Mouse (Mus musculus): ENCODE data around the gene Cpa5. TPM values are rescaled to one million over a fixed set of nuclear protein-coding genes. Genes with fewer than 3 reads are reported as not detected.

Cpa5 gene
- total RNA-seq, 1 experiment from 2014 or later, result not detected

DNA sequence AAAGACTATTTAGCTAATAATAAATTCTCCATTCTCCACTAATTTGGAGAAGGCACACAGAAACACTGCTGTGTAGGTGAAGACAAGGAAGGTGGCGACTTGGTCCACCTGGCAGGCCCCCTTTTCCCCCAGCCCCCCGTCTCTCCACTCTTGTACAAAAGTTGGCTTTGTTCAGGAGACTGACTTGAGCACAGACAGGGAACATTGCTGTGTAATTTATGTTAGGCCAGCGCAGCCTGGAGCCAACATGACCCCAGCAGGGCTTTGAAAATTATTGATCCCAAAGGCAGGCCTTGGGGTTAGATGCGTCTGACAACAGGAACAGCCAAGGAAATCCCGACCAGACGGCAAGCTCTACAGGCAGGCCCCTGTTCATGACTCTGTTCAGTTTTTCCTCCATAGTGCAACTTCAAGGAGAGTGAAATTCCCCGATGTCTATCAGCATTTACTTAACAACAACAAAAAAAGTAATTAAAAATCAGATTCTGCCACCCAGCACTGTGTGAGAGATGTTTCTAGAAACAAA lies 6.4 kb upstream of the Cpa5 start:
- DNase-seq, result no peak

GRCm38 (mm10) chr6:30605111-30605510 lies 5.7 kb upstream of the Cpa5 start:
- DNase-seq, result no peak

DNA sequence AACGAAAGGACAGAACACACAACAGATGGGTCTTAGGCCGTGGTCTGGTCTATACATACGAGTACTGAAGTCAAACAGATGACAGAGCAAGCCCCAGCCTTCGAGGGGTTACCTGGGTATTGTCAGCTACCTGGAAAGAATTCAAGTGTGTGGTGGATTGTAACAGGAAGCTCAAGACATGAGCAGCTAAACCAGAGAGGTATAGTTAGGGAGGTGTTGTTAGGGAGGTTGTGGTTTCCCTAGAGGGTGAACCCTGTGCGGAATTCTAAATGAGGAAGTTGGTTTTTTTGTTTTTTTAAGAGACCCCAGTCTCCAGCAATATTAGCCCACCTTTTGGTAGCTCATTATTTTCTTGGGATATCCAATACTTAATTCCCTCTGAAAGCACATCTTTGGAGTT lies 5.1 kb upstream of the Cpa5 start:
- DNase-seq, result no peak

DNA sequence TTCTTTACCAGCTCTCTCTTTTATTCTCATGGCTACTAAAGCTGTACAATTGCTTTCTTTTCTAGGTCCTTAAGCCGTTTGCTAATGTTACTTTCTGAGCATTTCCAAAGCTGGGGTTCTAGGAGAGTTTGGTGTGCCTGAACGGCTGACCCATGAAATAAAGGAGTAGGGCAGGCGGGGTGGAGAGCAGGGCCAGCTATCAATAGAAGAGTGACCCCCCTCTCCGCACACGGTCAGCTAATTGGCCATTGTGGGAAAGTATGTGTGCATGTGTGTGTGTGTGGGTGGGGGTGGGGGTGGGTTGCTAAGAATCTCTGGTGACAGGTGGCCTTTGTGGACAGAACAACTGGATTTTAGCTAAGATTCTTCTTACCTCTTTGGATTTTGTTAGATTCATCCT lies 402 bp downstream of the Cpa5 start:
- no peak for DNase-seq

DNA sequence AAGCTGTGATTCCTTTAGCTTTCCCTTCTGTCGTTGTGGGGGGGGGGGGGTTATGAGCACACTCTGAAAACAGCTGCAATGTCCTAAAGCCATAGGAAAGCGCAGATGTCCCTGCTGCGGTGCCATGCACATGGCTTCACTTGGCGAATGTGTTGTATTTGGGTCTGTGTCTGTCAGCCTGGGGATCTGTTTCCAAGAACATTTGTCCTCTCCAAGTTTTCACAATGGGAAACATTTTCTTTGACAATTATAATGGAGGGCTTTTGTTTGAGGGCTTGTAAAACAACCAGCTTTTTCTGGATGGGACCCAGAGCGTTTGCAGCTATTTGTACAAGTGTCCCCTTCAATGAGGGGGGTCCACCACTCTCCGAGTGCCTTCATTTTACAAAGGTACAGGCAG lies 3.4 kb downstream of the Cpa5 start:
- DNase-seq, result no peak

GRCm38 (mm10) chr6:30615741-30616140 lies 4.9 kb downstream of the Cpa5 start:
- no peak for DNase-seq

DNA sequence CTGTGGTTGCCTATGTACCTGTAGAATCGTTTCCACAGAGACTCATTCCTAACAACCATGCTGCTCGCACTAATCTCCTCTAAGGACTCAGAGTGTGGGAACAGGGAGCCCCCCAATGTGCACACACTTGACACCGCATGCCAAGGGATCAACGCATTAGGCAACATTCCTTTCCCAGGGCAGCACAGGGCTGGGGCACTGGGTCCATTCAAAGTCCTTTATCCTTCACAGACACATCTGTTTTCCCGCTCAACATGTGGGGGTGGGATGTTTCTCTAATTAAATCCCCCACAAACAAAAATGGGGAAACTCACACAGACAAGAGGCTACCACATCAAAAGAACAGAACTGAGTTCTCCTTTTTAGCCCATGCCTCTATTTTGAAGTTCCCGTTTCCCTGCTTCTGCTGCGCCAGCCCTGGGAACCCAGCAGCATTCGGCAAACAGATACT lies 5.7 kb downstream of the Cpa5 start:
- no peak for DNase-seq

DNA sequence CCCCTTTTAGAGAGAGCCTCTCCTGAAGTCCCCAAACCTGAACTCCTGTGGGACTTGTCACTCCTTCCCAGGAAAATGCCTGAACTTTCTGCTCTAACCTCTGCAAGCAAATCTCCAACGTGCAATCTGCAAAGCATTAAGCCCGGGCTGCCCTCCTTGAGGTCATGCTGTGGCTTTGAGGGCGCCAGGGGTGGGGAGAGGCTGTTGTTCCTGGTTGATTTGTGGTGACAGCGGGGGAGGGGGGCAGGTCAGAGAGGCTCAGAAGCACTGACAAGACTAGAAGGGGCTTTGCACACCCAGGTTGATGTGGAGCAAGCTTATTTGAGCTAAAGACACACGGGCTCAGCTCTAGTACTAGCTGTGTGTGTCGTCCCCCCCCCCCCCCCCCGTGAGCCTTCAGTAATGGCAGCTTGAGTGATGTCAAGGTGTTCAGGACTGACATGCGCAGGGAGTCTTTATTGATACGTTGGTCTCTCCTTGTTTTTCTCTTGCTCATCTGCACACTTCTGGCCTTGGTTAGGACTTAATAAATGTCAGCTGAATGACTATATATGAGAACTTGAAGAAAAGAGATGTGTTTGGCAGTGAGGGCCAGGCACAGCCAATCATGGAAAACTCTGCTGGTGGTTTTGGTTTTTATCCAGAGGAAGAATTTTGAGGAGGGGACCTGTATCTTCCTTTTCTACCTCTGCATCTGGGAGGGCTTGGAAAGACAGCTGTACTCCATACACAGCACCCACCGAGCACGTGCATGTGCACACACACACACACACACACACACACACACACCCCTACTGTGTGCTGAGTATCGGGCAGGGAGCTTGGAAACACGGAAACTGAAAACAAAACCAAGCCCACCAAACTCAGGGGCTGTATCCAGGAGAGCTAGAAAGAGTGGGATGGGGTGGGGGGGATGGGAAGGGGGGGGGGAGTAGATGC lies 6.5 kb downstream of the Cpa5 start:
- peak; percentile 76 for DNase-seq

DNA sequence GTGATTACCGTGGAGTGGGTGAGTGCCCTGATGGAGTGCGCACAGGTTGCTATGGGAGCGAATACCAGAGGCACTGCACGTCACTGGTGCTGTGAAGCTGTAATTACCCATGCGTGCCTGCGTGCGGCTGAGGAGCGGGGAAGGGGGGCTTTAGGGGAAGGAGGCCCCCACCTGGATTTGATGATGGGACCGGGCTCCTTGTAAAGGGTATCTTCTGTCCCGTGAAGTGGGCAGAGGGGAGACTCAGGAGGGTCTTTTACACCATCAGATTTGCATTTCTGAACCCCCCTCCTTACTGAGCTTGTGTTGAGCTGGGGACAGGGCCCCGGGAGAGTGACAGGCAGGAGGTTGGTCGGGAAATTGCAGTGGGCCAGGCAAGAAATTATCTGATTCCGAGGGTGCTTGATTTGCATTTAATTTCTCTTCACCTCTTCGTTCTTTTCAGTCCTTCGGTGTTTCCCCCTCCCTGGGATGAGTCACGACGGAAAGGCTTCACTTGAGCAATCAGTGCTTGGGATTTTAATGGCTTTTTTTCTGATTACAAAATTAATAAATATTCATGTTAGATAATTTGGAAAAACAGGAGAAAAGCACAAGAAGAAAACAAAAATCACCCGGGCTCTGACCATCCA lies 7.3 kb downstream of the Cpa5 start:
- peak; percentile 45 for DNase-seq

DNA sequence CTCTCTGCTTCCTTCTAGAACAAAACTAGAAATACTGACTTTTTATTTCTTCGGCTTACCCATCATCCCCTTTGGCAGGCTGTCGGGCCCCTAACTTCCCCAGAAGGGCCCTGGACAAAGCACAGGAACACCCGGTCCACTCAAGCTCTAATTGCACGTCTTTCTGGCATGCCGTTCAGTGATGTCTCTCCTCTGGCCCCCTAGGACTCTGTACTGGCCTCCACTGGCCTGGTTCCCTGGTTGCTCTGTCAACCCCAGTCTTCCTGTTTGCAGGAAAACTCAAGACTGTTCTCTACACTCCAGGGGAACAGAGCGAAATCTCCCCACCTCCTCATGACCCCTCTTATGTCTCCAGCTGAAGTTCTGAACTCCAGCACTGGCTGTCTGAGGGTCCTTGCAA lies 7.9 kb downstream of the Cpa5 start:
- DNase-seq, result no peak

- DNase-seq, result peak; percentile 44
Observed at GRCm38 (mm10) chr6:30619606-30620005, 8.8 kb downstream of the Cpa5 start.

GRCm38 (mm10) chr6:30620591-30620990 lies 9.8 kb downstream of the Cpa5 start:
- no peak for DNase-seq

DNA sequence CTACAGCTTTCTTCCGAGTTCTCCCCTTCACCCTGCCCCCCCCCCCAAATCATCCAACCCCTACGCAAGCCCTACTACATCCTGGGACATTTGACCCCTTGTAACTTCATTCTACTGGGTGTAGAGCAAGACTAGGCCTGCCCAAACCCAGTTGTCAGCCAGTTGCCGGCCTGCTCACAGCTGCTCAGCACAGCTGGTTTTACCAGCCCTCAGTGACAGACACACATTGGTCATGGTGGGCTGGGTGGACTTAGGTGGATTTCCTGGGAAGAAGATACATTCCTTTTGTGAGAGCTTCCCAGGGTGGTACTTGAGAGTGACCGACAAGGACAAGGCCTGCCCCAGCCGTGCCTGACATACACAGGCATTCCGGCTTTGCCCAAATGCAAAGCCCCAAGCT lies 10.2 kb downstream of the Cpa5 start:
- DNase-seq, result no peak

DNA sequence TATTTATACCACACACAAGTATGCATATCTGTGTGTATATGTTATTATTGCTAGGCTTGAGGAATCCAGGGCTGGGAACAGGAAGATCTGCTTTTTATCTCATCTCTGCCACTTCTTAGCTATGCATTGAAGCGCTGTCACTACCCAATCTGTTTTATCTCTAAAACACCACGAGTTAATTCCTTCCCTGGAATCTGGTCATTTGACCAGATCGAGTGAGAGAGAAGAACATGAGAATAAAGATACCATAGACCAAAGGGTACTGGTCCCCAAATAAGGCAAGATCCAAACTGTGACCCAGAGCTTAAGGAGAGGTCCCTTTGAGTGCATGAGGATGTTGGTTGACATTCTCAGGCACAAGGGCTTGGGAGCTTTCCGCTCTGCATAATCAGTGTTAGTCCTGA lies 11.2 kb downstream of the Cpa5 start:
- DNase-seq, result no peak

DNA sequence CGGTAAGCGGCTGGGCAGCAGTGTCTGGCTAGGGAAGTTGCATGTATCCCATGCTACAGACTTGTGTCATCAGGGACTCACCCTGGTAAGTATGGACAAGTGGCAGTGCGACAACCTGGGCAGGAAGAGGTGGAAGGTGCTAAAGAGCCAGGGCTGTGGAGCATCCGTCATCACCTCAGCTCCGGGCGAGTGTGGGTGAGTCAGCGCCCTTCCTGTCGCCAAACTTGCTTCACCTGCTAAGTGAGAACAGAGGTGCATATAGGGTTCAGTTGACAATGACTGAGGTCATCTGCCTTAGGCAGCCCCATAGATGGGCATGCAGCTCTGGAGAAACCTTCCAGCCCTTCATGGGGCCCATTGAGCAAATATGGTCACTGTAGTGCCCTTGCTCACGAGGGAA lies 14.0 kb downstream of the Cpa5 start:
- DNase-seq, result no peak

DNA sequence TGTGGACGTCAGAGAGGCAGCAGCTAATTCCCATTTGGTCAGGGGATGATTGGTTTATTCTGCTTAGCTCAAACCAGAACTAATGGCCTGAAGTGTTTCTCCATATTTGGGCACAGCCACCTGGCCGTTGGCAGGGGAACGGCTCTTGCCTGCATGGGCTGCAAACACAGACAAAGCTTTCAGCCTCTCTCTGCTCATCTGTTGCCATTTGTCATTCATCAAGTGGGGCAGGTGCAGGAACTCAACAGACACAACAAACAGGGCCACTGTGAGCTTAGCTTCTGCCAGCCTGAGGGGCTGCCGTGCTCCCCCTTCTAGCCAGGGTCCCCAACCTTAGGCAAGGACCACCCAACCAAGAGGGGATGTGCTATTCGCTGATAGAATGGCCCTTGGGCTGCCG lies 17.3 kb downstream of the Cpa5 start:
- DNase-seq, result peak; percentile 44

DNA sequence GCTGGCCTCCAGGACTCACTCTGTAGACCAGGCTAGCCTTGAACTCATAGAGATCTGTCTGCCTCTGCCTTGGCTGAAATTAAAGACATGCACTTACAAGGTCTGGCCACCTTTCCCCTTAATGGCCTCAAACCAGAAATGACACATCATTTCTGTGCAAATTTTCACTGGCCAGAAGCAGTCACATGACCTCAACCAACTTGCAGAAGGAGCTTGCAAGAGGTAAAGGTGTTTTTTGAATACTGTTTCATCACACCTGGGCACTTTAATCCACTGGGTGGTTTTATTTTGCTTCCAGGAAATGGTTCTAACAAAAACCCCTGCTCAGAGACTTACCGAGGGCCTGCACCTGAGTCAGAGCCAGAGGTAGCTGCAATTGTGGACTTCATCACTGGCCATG lies 19.2 kb downstream of the Cpa5 start:
- DNase-seq, result no peak

DNA sequence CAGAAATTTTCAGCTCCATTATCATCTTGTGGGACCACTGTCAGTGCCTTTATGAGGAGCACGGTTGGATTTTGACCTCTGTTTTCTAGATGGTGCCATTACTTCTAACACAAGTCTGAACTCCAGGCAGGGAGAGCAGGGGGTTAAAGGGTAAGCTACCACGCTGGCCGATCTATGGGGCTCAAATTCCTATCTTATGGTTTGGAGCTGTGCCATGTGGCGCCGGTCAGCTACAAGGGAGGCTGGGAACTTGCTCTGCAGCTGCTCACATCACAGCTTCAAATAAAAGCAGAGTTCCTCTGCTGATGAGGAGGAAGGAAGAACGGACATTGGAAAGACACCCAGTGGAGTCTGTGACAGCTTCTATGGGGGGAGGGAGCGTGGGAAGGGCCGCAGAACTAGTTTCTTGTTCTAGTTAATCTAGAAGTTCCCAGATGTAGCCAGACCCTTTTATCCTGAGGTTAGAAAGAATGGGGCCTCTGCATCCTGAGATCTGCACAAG lies 24.6 kb downstream of the Cpa5 start:
- no peak for DNase-seq

DNA sequence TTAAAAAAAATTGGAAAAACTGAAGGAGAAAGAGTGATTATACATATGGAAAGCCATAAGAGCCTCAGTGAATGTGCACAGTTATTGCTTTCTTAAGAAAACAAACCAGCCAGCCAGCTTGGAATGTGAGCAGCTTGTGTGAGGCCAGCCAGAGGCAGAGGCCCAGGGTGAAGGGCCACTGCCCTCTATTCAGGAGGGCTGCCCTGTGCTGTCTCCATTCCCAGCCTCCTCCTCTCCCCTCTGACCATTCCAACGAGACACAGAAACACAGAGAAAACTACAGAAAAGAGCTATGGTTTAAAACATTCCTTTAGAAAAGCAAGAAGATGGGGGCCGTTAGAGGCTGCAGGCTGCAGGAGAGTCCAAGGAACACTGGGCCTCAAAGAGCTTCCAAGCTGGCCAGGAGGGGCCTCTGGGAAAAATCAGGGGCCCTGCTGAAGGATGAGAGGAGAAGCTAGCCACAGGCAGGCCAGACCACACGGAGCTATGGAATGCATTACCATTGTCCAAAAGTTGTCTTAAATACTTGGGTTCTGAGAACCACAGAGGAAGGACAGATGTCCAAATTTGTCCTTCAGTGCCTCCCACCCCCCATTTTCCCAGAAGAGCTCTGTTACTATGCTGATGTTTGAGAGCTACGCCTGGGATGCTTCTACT lies 25.5 kb downstream of the Cpa5 start:
- no peak for DNase-seq

DNA sequence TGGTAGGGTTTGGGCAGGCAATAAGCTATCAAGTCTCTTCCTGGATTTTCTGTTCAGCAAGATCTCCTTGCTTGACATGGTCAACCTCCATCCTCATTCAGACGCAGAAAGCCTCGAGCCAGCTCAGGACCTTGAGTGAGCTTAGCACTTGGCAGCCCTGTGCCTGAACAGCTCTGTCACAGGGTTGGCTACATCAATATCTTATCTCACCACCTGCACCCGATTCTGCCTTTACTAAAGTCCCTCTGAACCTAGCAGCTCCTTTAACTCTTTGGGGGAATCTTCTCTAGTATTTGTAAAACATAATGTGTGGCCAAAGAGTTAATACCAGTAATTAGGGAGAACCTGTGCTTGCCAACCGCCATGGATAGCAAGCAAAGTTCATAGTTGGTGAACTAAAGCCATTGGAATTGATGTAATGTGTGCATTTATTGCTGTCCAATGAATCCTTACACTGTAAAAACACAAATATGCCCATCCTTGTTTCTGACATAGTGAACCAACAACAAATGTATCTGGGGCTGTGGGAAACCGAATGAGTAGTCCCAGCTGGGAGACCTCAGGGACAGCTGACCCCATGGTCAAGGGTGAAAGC lies 28.0 kb downstream of the Cpa5 start, which contains the start of gene Cpa1:
Gene Cpa1, plus strand, starts transcription at position 545 of the 595 bp plus-strand sequence.
- DNase-seq, result no peak

GRCm38 (mm10) chr6:30643694-30644460 lies 33.1 kb downstream of the Cpa5 start:
- peak; percentile 55 for DNase-seq

Measured in adrenal gland, postnatal 14 days (tissue).